Mouse (Mus musculus) spleen, postnatal 10 days (tissue): ENCODE measurements around the gene Mboat2.
A peak's percentile ranks its signal among the peaks of the same experiment; 100 is the strongest.

ENCODE experiments used
- DNase-seq, 2 experiments: peaks; one replicate each; pipeline ENCODE4 v3.0.0; 2021 to 2022; ENCODE audit warnings: low spot score in 2 of 2

Gene Mboat2

GRCm38 (mm10) chr12:24898226-24898625 is 67.5 kb downstream of the Mboat2 start:
- DNase-seq, result no peak

- no peak for DNase-seq
Measured at GRCm38 (mm10) chr12:24899636-24900035, 69.0 kb downstream of the Mboat2 start.

GRCm38 (mm10) chr12:24902736-24903135 is 72.1 kb downstream of the Mboat2 start:
- no peak for DNase-seq

- DNase-seq, result no peak
Measured at GRCm38 (mm10) chr12:24907894-24908293, 77.2 kb downstream of the Mboat2 start.

GRCm38 (mm10) chr12:24909679-24910078 is 79.0 kb downstream of the Mboat2 start:
- no peak for DNase-seq

GRCm38 (mm10) chr12:24912174-24912573 is 81.5 kb downstream of the Mboat2 start:
- DNase-seq, result no peak

- no peak for DNase-seq
Measured at GRCm38 (mm10) chr12:24912876-24913275, 82.2 kb downstream of the Mboat2 start.

- no peak for DNase-seq
Measured at GRCm38 (mm10) chr12:24918575-24919262, 88.0 kb downstream of the Mboat2 start.

GRCm38 (mm10) chr12:24920861-24921260 is 90.2 kb downstream of the Mboat2 start:
- DNase-seq, result no peak

- DNase-seq, result no peak
Measured at GRCm38 (mm10) chr12:24924003-24924402, 93.3 kb downstream of the Mboat2 start.

- DNase-seq, result no peak
Measured at GRCm38 (mm10) chr12:24925276-24925675, 94.6 kb downstream of the Mboat2 start.

GRCm38 (mm10) chr12:24925684-24926083 is 95.0 kb downstream of the Mboat2 start:
- no peak for DNase-seq

GRCm38 (mm10) chr12:24928051-24928748 is 97.5 kb downstream of the Mboat2 start:
- no peak for DNase-seq

GRCm38 (mm10) chr12:24929043-24929442 is 98.4 kb downstream of the Mboat2 start:
- no peak for DNase-seq

- no peak for DNase-seq
Measured at GRCm38 (mm10) chr12:24930760-24931159, 100.1 kb downstream of the Mboat2 start.

GRCm38 (mm10) chr12:24932120-24932519 is 101.4 kb downstream of the Mboat2 start:
- no peak for DNase-seq

GRCm38 (mm10) chr12:24933206-24933775 is 102.6 kb downstream of the Mboat2 start:
- no peak for DNase-seq

GRCm38 (mm10) chr12:24933996-24934395 is 103.3 kb downstream of the Mboat2 start:
- no peak for DNase-seq

GRCm38 (mm10) chr12:24936281-24936680 is 105.6 kb downstream of the Mboat2 start:
- DNase-seq, result no peak

GRCm38 (mm10) chr12:24939372-24939771 is 108.7 kb downstream of the Mboat2 start:
- no peak for DNase-seq

- DNase-seq, result peak in 1 of 2 experiments; percentile 34
Measured at GRCm38 (mm10) chr12:24942619-24943287, 112.1 kb downstream of the Mboat2 start.

- DNase-seq, result peak in 1 of 2 experiments; percentile 31
Measured at GRCm38 (mm10) chr12:24943427-24943826, 112.7 kb downstream of the Mboat2 start.
